Mouse (Mus musculus): ENCODE measurements around the gene Ppara. TPM values are rescaled to one million over a fixed set of nuclear protein-coding genes. Genes with fewer than 3 reads are reported as not detected.
A peak's percentile ranks its signal among the peaks of the same experiment; 100 is the strongest.

Ppara gene
- 0.24 and 0.62 TPM in 2 replicates for polyA plus RNA-seq (2016; fragmentation: Nextera tagmentation; extraction: Ambion mirVana)

GRCm38 (mm10) chr15:85734571-85735033 is at the start of gene Ppara:
Gene Ppara (plus strand): TSS chr15:85734983.
- Histone ChIP-seq H3K36me3 (no peaks in the 10 kb centered on the region), H3K4me3 (peak within 1 kb of the TSS; percentile 81), H3K27me3 (ENCODE audit: insufficient read depth, poor library complexity, severe bottlenecking) (peaks cover 84% of the 10 kb centered on the region), H3K9me3 (no peaks in the 10 kb centered on the region), H3K4me1 (replicated peaks) (peaks cover 18% of the 10 kb centered on the region), H3K27ac (peak within 1 kb of the TSS; percentile 77)
- no peak for DNase-seq (ENCODE audit: low spot score)
- WGBS = 5% methylated on average over 28 of the region's 28 CpGs

GRCm38 (mm10) chr15:85686641-85687395 is 48.0 kb upstream of the Ppara start:
- H3K9me3 ChIP-seq = no peaks in the 10 kb centered on the region
- H3K36me3 ChIP-seq = no peaks in the 10 kb centered on the region
- peak; percentile 35 for DNase-seq (ENCODE audit: low spot score)
- 72% methylated on average over 11 of the region's 11 CpGs for WGBS
- 0 out of 2 replicates have a peak overlapping the region, but pooled peaks have one; percentile 16 for H3K27ac ChIP-seq
- peaks cover 15% of the 10 kb centered on the region for H3K4me1 ChIP-seq (replicated peaks)
- H3K4me3 ChIP-seq = no peak overlapping the region
- peaks cover 92% of the 10 kb centered on the region for H3K27me3 ChIP-seq (ENCODE audit: insufficient read depth, poor library complexity, severe bottlenecking)

GRCm38 (mm10) chr15:85687630-85688410 is 47.0 kb upstream of the Ppara start:
- H3K36me3 ChIP-seq = no peaks in the 10 kb centered on the region
- H3K27ac ChIP-seq = peak overlapping the region; percentile 16; the same call in 1 of the 2 replicates
- peaks cover 96% of the 10 kb centered on the region for H3K27me3 ChIP-seq (ENCODE audit: insufficient read depth, poor library complexity, severe bottlenecking)
- DNase-seq (ENCODE audit: low spot score) = no peak
- H3K4me3 ChIP-seq = no peak overlapping the region
- H3K9me3 ChIP-seq = no peaks in the 10 kb centered on the region
- 79% methylated on average over 15 of the region's 15 CpGs for WGBS
- peaks cover 15% of the 10 kb centered on the region for H3K4me1 ChIP-seq (replicated peaks)

GRCm38 (mm10) chr15:85688734-85689133 is 46.0 kb upstream of the Ppara start:
- no peak overlapping the region for H3K4me3 ChIP-seq
- 74% methylated on average over 6 of the region's 6 CpGs for WGBS
- H3K27ac ChIP-seq = no peak overlapping the region
- peaks cover 15% of the 10 kb centered on the region for H3K4me1 ChIP-seq (replicated peaks)
- H3K36me3 ChIP-seq = no peaks in the 10 kb centered on the region
- H3K9me3 ChIP-seq = no peaks in the 10 kb centered on the region
- no peak for DNase-seq (ENCODE audit: low spot score)
- peaks cover 97% of the 10 kb centered on the region for H3K27me3 ChIP-seq (ENCODE audit: insufficient read depth, poor library complexity, severe bottlenecking)

GRCm38 (mm10) chr15:85689523-85689922 is 45.3 kb upstream of the Ppara start:
- H3K4me1 ChIP-seq (replicated peaks) = peaks cover 15% of the 10 kb centered on the region

GRCm38 (mm10) chr15:85690058-85690457 is 44.7 kb upstream of the Ppara start:
- no peak for DNase-seq (ENCODE audit: low spot score)
- Histone ChIP-seq H3K27ac (no peak overlapping the region), H3K27me3 (ENCODE audit: insufficient read depth, poor library complexity, severe bottlenecking) (peaks cover 92% of the 10 kb centered on the region), H3K4me1 (replicated peaks) (peaks cover 15% of the 10 kb centered on the region), H3K4me3 (no peak overlapping the region), H3K9me3 (no peaks in the 10 kb centered on the region), H3K36me3 (no peaks in the 10 kb centered on the region)
- WGBS = 86% methylated on average over 6 of the region's 6 CpGs

More at GRCm38 (mm10) chr15:85689523-85689922, 45.3 kb upstream of the Ppara start:
- 93% methylated on average over 6 of the region's 6 CpGs for WGBS
- no peak for DNase-seq (ENCODE audit: low spot score)
- H3K36me3 ChIP-seq = no peaks in the 10 kb centered on the region
- no peak overlapping the region for H3K27ac ChIP-seq
- no peaks in the 10 kb centered on the region for H3K9me3 ChIP-seq
- H3K27me3 ChIP-seq (ENCODE audit: insufficient read depth, poor library complexity, severe bottlenecking) = peaks cover 95% of the 10 kb centered on the region
- no peak overlapping the region for H3K4me3 ChIP-seq

- Histone ChIP-seq H3K36me3 (no peaks in the 10 kb centered on the region), H3K4me1 (replicated peaks) (peaks cover 15% of the 10 kb centered on the region), H3K27me3 (ENCODE audit: insufficient read depth, poor library complexity, severe bottlenecking) (peaks cover 92% of the 10 kb centered on the region), H3K4me3 (no peak overlapping the region), H3K27ac (no peak overlapping the region), H3K9me3 (no peaks in the 10 kb centered on the region)
- 88% methylated on average over 5 of the region's 5 CpGs for WGBS
- DNase-seq (ENCODE audit: low spot score) = no peak
These were observed 43.9 kb upstream of the Ppara start for GRCm38 (mm10) chr15:85690875-85691274.

GRCm38 (mm10) chr15:85693115-85693514 is 41.7 kb upstream of the Ppara start:
- H3K27me3 ChIP-seq (ENCODE audit: insufficient read depth, poor library complexity, severe bottlenecking) = peaks cover 76% of the 10 kb centered on the region
- 95% methylated on average over 3 of the region's 3 CpGs for WGBS

GRCm38 (mm10) chr15:85693819-85694218 is 41.0 kb upstream of the Ppara start:
- H3K4me3 ChIP-seq = no peak overlapping the region
- no peaks in the 10 kb centered on the region for H3K9me3 ChIP-seq
- no peak overlapping the region for H3K27ac ChIP-seq
- no peaks in the 10 kb centered on the region; the same call in 1 of the 2 replicates for H3K4me1 ChIP-seq (replicated peaks)
- no peak for DNase-seq (ENCODE audit: low spot score)
- peaks cover 69% of the 10 kb centered on the region for H3K27me3 ChIP-seq (ENCODE audit: insufficient read depth, poor library complexity, severe bottlenecking)
- H3K36me3 ChIP-seq = no peaks in the 10 kb centered on the region
- 71% methylated on average over 2 of the region's 2 CpGs for WGBS

More at GRCm38 (mm10) chr15:85693115-85693514, 41.7 kb upstream of the Ppara start:
- Histone ChIP-seq H3K4me1 (replicated peaks) (no peaks in the 10 kb centered on the region; the same call in 1 of the 2 replicates), H3K27ac (no peak overlapping the region), H3K36me3 (no peaks in the 10 kb centered on the region), H3K9me3 (no peaks in the 10 kb centered on the region), H3K4me3 (no peak overlapping the region)
- DNase-seq (ENCODE audit: low spot score) = no peak

- Histone ChIP-seq H3K27ac (no peak overlapping the region), H3K36me3 (no peaks in the 10 kb centered on the region), H3K9me3 (no peaks in the 10 kb centered on the region), H3K4me3 (no peak overlapping the region), H3K27me3 (ENCODE audit: insufficient read depth, poor library complexity, severe bottlenecking) (peaks cover 64% of the 10 kb centered on the region), H3K4me1 (replicated peaks) (no peaks in the 10 kb centered on the region)
- DNase-seq (ENCODE audit: low spot score) = no peak
- WGBS = 83% methylated on average over 1 of the region's 1 CpGs
These were observed 40.4 kb upstream of the Ppara start for GRCm38 (mm10) chr15:85694379-85694778.

GRCm38 (mm10) chr15:85695304-85695703 is 39.5 kb upstream of the Ppara start:
- Histone ChIP-seq H3K4me3 (no peak overlapping the region), H3K27me3 (ENCODE audit: insufficient read depth, poor library complexity, severe bottlenecking) (peaks cover 55% of the 10 kb centered on the region), H3K27ac (no peak overlapping the region), H3K9me3 (no peaks in the 10 kb centered on the region), H3K36me3 (no peaks in the 10 kb centered on the region), H3K4me1 (replicated peaks) (no peaks in the 10 kb centered on the region)
- WGBS = 86% methylated on average over 4 of the region's 4 CpGs
- DNase-seq (ENCODE audit: low spot score) = no peak

- H3K27ac ChIP-seq = no peak overlapping the region
- H3K36me3 ChIP-seq = no peaks in the 10 kb centered on the region
- H3K4me1 ChIP-seq (replicated peaks) = peaks cover 14% of the 10 kb centered on the region
- no peaks in the 10 kb centered on the region for H3K9me3 ChIP-seq
- H3K27me3 ChIP-seq (ENCODE audit: insufficient read depth, poor library complexity, severe bottlenecking) = peaks cover 48% of the 10 kb centered on the region
- H3K4me3 ChIP-seq = no peak overlapping the region
- no peak for DNase-seq (ENCODE audit: low spot score)
- 90% methylated on average over 14 of the region's 14 CpGs for WGBS
These were observed 36.3 kb upstream of the Ppara start for GRCm38 (mm10) chr15:85698345-85699034.
